Mouse (Mus musculus): ENCODE results near the gene Chrne.

Gene Chrne

DNA sequence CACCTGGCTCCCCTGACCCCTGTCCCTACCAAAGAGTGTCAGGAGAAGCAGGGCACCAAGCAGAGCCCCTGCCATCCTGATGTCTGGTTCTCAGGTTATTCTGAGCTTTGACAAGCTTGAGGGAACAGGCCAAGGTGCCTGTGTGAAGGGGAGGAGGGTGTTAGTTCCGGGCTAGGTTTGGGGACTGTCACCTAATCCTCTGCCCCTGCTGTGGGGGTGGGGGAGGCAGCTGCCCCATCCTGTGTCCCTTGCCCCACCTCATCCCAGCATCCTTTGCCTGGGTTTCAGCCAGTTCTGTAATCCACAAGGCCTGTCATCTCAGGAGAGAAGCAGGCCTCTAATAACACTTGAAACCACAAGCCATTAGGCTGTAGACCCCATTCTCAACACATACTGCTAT is at the start of gene Chrne:
Gene Chrne, minus strand, starts transcription at position 116 of the 400 bp plus-strand sequence.
- no peak for DNase-seq (ENCODE audit: low read depth)

DNA sequence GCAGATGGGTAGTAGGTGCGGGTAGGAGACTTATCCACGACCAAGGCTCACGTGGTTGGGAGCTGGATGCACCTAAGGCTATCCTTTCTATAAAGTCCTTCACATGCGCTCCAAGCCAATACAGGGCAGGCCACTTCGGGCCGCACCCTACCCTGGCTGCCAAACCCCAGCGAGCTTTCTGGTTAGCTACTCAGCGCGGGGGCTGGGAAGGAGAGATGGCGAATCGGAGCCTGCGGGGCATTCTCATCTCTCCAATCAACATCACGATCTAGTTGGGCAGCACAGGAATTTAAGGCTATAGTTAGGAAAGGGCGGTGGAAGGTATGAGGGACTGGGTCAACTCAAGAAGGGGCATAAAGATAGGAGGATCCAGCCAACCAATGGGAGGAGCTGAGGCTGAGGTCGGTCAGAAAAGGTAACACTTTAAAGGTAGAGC is 49.3 kb upstream of the Chrne start:
- DNase-seq (ENCODE audit: low read depth), result no peak

DNA sequence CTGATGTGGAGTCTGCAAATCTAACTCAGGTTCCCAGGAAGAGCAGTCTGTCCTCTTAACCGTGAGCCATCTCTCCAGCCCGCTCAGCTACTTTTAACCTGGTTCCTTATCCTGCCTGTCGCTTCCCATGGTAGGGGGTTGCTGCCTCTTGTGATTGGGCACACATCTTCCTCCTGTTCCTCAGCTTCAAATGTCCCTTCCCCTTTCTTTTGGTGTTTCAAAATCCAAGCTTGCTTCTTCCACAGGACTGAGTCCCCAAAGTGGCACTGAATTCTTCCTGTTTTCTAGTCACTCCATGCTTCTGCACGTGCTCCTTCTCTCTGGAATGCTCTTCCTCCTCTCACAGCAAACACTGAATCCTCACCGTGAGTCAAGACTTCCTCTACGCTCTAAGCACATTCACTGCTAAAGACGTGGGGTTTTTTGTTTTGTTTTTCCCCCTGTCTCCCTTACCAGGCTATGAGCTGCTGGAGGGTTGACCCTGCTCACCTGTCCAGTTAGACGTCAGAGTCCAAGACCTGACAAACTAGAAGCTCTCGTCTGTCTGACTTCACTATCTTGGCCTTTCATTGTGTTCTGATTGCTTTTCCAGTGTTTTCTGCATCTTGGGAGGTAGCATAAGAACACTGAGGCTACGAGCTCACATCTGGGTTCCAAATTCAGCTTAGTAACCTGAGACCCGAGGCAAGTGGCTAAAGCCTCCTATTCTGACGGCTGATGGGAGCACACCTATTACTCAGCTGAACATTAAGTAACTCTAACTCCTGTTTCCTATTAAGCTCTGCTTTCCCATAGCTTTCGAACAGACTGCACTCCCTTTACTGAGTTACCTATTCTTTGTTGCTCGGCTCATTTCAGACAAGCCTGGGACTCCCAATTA is 48.5 kb upstream of the Chrne start:
- no peak for DNase-seq (ENCODE audit: low read depth)

DNA sequence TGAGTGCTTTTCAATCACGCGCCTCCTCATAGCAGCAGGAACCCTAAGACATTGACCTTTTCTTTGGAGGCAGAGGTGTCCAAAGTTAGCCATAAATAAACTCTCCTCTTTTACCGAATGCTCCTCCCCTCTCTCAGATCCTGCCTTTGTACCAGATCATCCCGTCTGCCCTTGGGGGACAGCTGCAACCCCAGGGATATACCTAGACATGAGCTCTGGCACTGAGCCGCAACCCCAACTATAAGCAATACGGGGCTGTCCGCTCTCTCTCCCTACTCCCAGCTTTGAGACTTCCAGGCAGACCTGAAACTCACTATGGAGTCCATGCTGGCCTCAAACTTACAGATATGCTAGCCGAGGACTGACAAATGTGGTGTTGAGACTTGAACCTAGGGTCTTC is 47.7 kb upstream of the Chrne start:
- no peak for DNase-seq (ENCODE audit: low read depth)

DNA sequence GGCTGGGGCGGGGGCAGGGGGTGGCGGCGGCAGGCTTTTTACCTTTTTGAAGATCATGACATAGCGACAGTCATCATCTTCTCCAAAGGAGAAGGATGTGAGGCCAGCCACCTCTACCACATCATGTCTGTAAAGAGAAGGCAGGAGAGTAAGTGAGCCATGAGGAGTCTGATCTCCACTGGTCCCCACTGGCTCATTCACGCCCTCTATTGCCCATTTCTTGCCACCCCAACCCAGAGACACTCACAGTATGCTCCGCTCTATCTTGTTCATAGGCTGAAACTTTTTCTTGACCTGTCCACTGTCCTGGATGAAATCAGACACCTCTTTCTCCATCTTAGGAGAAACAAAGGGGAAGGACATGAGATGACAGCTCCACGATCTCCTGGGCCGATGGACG is 45.7 kb upstream of the Chrne start:
- DNase-seq (ENCODE audit: low read depth), result no peak

DNA sequence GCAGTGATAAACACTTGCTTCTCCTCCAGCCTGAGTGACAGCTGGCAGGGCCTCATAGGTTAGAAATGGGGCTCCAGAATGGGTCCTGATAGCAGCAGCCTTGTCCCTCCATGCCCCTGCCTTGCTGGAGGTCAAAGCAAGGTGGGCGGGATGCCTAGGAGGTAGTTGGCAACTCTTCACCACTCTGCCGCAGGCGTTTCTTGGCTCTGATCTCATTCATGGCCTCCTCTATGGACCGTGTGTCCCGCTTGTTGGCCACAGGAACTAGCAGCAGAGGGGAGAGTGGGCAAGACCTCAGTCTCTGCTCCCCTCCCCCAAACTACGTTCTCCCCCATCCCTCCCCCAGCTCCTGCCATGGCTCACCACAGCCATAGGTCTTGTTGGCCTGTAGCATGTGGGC is 44.9 kb upstream of the Chrne start:
- no peak for DNase-seq (ENCODE audit: low read depth)

DNA sequence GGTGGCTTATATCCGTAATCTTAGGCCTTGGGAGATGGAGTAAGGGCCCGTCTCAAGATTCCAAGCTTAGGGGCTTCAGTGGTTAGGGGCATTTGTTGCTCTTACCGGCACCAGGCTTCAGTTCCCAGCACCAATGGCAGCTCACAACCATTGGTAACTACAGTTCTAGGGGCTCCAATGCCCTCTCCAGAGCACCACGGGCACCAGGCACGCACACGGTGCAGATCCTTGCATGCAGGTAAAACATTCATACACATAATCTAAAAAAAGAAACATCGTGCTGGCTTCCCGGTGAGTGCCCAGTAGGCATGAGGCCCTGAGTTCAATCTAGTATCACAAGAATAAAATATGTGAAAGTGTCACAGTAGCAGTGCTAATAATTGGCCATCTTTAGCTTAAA is 44.1 kb upstream of the Chrne start:
- no peak for DNase-seq (ENCODE audit: low read depth)

DNA sequence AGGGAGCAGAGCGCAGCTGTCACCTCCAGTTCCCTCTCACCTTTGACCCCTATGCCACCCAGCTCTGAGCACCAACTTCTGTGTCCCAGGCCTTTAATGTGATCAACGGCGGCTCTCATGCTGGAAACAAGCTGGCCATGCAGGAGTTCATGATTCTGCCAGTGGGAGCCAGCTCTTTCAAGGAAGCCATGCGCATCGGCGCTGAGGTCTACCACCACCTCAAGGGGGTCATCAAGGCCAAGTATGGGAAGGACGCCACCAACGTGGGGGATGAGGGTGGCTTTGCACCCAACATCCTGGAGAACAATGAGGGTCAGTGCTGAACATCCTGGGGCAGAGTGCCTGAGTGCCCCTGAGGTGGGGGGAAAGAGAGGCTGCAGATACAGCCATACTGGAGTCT is 41.6 kb upstream of the Chrne start:
- no peak for DNase-seq (ENCODE audit: low read depth)

DNA sequence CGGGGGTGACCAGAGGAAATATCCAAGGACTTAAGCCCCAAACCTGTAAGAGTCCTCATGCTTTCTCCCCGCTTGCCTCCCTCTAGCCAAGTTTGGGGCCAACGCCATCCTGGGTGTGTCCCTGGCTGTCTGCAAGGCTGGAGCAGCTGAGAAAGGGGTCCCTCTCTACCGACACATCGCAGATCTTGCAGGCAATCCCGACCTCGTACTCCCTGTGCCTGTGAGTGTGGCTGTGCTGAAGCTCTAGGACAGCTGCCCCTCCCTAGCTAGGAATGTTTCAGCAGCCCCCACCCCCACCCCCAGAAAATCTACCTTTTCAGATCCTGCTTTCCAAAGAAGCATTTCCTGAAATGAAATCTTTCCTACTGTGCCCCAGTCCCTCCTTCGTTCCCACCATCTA is 39.9 kb upstream of the Chrne start:
- no peak for DNase-seq (ENCODE audit: low read depth)

DNA sequence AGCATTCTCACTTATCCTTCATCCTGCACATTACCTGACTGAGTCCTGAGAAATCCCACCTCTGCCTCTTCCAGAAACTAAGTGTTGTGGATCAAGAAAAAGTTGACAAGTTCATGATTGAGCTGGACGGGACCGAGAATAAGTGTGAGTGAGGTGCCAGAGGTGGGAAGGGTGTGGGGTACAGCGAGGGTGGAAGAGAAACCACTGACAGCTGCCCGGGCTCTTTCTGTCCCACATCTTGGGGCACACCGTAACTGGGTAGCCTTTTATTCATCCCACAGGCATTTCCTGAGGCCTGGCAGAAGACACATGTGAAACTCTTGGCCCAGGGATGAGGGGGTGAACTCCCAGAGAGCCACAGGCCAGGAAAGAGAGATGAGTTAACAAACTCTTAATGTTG is 39.5 kb upstream of the Chrne start:
- no peak for DNase-seq (ENCODE audit: low read depth)

DNA sequence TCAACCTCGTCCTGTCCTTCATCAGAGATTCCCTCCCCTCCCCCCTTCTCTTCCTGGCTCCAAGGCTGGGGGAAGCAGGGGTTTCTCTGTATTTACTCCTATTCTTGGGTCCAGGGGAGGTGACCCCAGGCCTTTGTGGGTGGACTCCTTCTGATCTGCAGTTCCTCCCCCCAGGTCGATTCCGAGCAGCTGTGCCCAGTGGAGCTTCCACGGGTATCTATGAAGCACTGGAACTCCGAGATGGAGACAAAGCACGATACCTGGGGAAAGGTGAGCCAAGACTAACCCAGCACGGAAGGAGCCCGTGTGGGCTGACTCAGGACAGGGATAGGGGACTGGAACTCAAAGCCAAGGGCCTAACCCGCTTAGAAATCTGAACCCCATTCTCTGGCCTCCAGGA is 39.0 kb upstream of the Chrne start:
- no peak for DNase-seq (ENCODE audit: low read depth)

DNA sequence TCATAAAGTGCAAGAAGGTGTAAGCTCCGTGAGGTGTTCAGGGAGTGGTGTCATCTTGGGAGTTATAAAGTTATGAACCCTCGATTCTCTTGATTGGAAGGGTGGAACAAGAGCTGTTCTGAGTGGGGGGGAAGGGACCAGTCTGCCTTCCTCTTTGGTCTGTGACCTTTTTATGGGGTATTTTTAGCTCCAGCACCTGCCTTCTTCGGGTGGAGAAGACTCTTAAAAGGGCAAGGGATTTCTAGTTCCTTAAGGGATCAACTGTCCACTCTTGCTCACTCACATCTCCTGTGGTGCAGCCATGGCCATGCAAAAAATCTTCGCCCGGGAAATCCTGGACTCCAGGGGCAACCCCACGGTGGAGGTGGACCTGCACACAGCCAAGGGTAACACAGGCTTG is 38.6 kb upstream of the Chrne start:
- DNase-seq (ENCODE audit: low read depth), result no peak

DNA sequence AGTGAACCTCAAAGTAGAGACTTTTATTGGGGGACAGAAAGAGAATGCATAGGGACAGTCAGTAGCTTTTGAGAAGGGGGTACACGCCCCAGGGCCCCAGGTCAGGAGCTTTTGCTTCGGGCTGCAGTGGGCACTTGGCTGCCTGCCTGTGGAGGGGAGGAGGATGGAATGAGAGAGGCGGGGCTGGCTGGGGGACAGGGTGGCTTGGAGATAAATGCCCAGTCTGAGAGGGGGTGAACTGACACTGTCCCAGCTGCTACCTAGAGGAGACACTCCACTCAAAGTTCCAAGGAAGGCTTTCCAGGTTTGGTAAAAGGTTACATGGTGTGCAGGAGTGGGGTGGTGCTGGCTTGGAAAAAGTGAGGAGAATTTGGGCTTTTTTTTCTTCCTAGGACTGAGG is 37.9 kb upstream of the Chrne start, which contains the start of gene Eno3:
Gene Eno3, plus strand, starts transcription at position 239 of the 400 bp plus-strand sequence.
- DNase-seq (ENCODE audit: low read depth), result no peak

DNA sequence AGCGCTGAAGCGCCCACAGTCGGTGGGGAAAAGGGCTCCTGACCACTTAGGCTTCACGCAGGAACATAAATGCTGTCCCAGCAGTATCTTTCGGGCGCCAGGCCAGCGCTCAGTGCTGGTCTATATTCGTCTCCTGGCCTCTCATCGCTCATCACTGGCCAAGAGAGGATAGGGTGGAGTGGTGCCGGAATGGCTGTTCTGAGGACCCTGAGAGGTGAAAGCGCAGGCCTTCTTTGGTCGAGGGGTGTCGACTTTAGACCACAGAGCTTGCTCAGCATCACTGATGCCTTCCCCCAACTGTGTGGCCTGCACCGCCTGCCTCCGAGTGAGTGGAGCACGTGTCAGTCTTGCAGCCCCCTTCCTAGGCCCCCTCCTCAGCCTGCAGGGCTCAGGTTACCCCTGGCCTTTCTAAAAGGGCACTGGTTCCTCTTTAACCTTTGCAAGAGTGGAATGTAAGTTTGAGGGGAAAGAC is 37.5 kb upstream of the Chrne start:
- DNase-seq (ENCODE audit: low read depth), result no peak

DNA sequence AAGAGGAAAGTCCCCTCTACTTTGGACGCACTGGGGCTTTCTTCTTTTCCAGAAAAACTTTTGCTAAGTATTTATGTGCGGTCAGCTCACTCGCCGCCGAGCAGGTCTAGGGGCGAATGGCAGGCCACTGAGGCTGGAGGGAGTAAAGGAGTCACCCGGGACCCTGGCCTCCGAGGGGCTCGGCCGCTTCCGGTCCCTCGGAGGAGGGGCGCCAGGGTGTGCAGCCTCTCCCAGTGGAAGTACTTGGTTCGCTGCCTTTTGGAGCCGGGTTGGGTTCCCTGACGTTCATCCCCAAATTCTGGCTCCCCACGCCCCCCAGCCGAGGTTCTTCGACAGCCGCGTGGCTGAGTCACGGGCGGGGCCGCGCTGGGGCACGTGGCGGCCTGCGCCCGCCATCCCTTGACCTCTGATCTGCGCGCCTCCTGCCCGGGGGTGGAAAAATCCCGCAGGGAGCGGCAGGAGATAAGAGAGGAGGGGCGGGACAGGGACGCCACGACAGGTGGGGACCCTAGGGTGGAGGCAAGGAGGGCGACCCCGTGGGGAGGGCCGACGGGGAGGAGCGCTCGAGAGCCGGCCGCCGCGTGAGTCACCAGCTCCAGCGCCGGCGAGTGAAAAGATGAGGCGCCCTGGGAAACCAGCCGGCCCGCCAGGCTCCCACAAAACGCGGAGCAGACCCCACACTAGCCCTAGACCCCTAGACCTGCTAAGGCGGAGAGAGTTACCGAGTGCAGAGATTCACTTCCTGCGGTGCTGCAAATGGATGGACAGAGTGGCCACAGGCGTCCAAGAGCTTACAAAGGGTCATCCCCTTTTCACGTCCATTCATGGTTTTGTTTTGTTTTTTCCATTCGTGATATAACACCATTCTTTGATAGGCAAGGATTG is 36.8 kb upstream of the Chrne start:
- DNase-seq (ENCODE audit: low read depth), result no peak

DNA sequence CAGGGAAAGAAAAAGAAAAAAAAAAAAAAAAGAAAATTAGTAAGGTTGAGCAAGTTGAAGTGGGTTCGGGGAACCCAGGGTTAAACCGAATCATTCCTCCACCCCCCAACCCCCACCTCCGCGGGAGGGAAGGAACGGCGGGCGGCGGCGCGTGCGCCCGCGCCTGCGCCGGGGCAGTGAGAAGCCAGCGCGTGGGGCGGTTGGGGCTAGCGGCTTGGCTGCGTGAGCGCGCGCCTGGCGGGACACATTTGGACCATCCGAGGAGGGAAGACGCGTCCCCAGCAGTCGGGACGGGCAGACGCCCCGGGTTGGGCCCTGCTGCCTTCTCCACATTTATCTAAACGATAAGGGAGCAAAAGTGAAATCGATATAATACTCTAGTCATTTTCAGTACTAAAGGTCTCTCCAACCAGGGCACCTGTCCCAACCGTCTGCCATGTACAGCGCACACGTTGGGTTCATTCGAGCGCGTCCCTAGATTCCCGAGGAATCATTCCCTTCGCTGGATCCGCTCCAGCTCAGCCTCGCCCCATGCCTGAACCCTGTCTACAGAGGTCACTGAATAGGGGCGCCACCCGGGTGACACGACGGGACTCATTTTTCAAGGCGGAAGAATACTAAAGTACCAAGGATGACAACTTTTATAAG is 36.0 kb upstream of the Chrne start:
- DNase-seq (ENCODE audit: low read depth), result no peak

DNA sequence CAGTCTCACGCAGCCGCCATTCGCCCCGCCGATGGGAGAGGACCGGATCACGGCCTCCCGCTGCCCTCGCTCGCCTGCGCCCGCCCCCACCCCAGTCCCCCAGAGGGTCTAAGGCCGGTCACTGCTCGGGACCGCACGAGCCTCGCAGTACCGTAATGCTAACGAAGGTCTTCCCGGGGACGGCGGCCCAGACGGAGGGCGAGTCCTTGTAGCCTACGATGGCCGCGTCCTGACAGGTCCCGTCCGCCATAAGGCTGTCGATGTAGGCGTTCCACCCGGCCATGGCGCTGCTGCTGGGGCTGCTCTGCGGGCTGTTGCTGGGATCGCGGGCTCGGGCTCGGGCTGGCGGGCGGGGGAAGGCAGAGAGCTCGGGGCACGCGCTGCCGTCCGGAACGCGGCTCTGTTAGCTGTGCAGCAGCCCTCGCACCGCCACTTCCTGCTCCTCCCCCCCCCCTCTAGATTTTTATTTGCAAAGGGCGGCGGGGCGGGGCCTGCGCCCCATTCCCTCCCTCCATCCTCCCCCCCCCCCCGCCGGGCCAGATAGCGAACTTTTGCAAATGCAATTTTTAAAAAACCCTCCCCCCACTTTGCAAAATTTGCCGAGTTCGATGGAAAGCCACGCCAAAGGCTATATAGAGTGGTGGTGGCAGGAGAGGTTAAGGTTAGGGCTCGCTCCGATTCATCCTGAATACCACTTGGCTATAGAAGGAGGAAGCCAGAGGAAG is 35.3 kb upstream of the Chrne start, which contains the start of gene Pfn1:
Gene Pfn1, minus strand, starts transcription at position 447 of the 725 bp plus-strand sequence.
- DNase-seq (ENCODE audit: low read depth), result no peak

DNA sequence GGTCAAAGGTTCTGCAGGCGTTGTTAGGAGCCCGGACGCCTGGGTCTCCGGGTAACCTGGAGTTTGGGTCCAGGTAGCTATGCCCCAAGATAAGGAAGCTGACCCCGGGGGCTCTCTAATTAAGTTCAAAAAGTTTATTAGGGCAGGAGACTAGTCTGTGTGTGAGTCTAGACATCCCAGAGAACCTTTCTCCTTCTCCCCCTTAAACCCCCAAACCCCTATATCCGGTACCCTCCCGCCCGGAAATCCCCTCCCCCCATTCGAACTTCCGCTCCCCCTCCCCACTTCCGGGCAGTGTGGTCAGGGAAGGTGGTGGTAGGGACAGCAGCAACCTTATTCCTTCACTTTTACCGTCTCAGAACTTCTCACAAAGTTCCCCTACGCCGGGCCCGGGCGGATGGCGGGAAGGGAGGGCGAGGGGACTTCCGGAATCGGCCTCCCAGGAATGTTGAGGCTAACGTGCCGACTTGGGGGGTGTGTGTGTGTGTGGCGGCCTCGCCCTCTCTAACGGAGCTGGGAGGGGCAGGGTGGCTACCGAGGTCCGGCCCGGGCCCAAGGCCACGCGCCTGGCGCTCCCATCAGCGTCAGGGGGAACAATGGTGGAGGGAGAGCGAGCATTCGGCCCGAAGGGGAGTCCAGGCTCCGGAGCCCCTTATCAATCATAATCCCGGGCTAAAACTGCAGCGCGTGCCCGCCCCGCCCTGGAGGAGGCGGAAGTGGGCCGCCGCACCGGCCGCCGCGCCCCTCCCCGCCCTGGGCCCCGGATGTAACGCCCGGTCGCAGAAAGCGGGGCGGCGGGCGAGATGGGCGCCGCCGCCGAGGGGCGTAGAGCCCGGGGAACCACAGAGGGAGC is 34.6 kb upstream of the Chrne start:
- DNase-seq (ENCODE audit: low read depth), result no peak

DNA sequence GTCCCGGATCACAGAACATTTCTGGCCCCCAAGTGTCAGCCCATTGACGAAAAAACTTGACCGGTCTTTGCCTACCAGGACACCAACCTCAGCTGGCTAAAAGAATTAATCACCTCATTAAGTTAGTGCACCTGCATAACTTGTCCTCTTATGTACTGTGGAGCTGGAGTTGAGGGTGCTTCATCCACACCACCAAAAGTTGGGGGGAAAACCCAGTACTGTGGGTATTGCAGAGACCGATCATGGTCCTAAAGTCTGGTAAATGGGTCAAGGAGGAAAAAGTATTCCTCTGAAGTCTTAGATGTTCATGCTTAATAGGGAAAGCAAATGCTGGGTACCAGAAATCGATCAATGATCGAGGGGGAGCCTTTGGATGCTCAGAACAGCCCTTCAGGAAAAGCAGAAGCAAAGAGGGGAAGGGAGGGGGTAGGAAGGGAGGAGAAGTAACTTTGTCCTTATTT is 33.9 kb upstream of the Chrne start:
- DNase-seq (ENCODE audit: low read depth), result no peak
